Mouse (Mus musculus): ENCODE results near the gene Aspscr1.

Gene Aspscr1

GRCm38 (mm10) chr11:120672687-120673593 lies at the start of gene Aspscr1:
Gene Aspscr1 (plus strand): TSS chr11:120672973.
- in situ Hi-C loops (cut with MseI, MboI): no loop called here

GRCm38 (mm10) chr11:120623961-120624679 lies 48.7 kb upstream of the Aspscr1 start:
- in situ Hi-C loops (cut with MseI, MboI): no loop called here

GRCm38 (mm10) chr11:120624680-120625111 lies 48.1 kb upstream of the Aspscr1 start:
- in situ Hi-C loops (cut with MseI, MboI): no loop called here

- in situ Hi-C loops (cut with MseI, MboI): no loop called here
Observed at GRCm38 (mm10) chr11:120625152-120625775, 47.5 kb upstream of the Aspscr1 start, which contains the start of gene Sirt7. Gene Sirt7 (minus strand): TSS chr11:120625240.

GRCm38 (mm10) chr11:120626785-120627467 lies 45.8 kb upstream of the Aspscr1 start:
- in situ Hi-C loops (cut with MseI, MboI): no loop called here

- in situ Hi-C loops (cut with MseI, MboI): no loop called here
Observed at GRCm38 (mm10) chr11:120627468-120628300, 45.1 kb upstream of the Aspscr1 start.

- in situ Hi-C loops (cut with MseI, MboI): no loop called here
Observed at GRCm38 (mm10) chr11:120628601-120629340, 44.0 kb upstream of the Aspscr1 start.

GRCm38 (mm10) chr11:120629341-120629730 lies 43.4 kb upstream of the Aspscr1 start:
- in situ Hi-C loops (cut with MseI, MboI): no loop called here

GRCm38 (mm10) chr11:120629911-120630310 lies 42.9 kb upstream of the Aspscr1 start:
- in situ Hi-C loops (cut with MseI, MboI): no loop called here

GRCm38 (mm10) chr11:120630401-120630871 lies 42.3 kb upstream of the Aspscr1 start:
- in situ Hi-C loops (cut with MseI, MboI): no loop called here

- in situ Hi-C loops (cut with MseI, MboI): no loop called here
Observed at GRCm38 (mm10) chr11:120630881-120631725, 41.7 kb upstream of the Aspscr1 start.

GRCm38 (mm10) chr11:120631726-120632448 lies 40.9 kb upstream of the Aspscr1 start:
- in situ Hi-C loops (cut with MseI, MboI): no loop called here

- in situ Hi-C loops (cut with MseI, MboI): no loop called here
Observed at GRCm38 (mm10) chr11:120632559-120633519, 39.9 kb upstream of the Aspscr1 start.

- in situ Hi-C loops (cut with MseI, MboI): no loop called here
Observed at GRCm38 (mm10) chr11:120633520-120634343, 39.0 kb upstream of the Aspscr1 start, which contains the start of gene Mafg. Gene Mafg (minus strand): TSS chr11:120633600.

GRCm38 (mm10) chr11:120634810-120635209 lies 38.0 kb upstream of the Aspscr1 start:
- in situ Hi-C loops (cut with MseI, MboI): no loop called here

GRCm38 (mm10) chr11:120641255-120641654 lies 31.5 kb upstream of the Aspscr1 start:
- in situ Hi-C loops (cut with MseI, MboI): no loop called here
